Mouse (Mus musculus) bone marrow macrophage, adult 2 months (primary cell): ENCODE results near the gene Tshz3.

Experiments used
- CTCF ChIP-seq: IDR thresholded peaks from 2 replicates; pipeline ENCODE4 v1.5.1; 2012; ENCODE audit warnings: low read depth, mild to moderate bottlenecking, low read length, moderate library complexity
- POLR2A ChIP-seq: IDR thresholded peaks from 2 replicates; pipeline ENCODE4 v1.6.1; 2012; ENCODE audit warnings: mild to moderate bottlenecking, low read depth, low read length, borderline replicate concordance

- no peak for TF ChIP-seq POLR2A
- TF ChIP-seq CTCF, result no peak
Observed at GRCm38 (mm10) chr7:36687508-36687907, 10.4 kb upstream of the Tshz3 start.
